Mouse (Mus musculus) kidney, adult 11 months (tissue): ENCODE measurements around the gene Cypt4.
"Not testable (repeated sequence)": the region's sequence is repeated elsewhere in the genome, so short reads cannot be mapped to it uniquely, and the experiment has no call there.

ENCODE experiments used
- DNase-seq: peaks from one replicate; pipeline ENCODE4 v3.0.0; 2022

Gene Cypt4

DNA sequence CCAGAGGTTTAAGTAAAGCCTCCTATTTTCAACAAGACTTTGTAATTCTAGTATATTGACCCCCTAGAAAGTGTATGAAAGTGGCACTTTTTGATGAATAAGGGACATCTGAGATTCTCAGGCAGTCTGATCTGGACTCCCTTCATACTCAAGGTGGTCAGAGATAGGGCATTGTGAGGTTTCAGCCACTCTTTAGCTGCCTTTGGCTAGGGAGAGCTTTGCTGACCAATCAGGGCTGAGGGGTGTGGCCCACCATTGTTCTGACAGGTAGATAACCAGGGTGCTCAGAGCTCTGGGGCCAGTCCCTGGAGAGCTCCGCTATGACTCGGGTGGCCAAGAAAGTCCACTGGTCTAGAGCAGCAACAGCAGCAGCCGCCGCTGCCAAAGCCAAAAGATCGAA lies at the start of gene Cypt4:
Gene Cypt4 (plus strand): TSS at position 301 of the 400 bp plus-strand sequence.
- DNase-seq = no peak

DNA sequence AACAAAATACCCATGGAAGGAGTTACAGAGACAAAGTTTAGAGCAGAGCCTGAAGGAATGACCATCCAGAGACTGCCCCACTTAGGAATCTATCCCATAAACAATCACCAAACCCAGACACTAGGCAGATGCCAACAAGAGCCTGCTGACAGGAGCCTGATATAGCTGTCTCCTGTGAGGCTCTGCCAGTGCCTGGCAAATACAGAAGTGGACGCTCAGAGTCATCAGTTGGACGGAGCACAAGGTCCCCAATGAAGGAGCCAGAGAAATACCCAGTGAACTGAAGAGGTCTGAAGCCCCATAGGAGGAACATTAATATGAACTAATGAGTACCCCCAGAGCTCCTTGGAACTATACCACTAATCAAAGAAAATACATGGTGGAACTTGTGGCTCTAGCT lies 12.3 kb downstream of the Cypt4 start:
- not testable (repeated sequence) for DNase-seq
